Mouse (Mus musculus): ENCODE measurements around the gene 4931422A03Rik. TPM values are rescaled to one million over a fixed set of nuclear protein-coding genes. Genes with fewer than 3 reads are reported as not detected.

4931422A03Rik gene
- polyA plus RNA-seq, 1 experiment = not detected

DNA sequence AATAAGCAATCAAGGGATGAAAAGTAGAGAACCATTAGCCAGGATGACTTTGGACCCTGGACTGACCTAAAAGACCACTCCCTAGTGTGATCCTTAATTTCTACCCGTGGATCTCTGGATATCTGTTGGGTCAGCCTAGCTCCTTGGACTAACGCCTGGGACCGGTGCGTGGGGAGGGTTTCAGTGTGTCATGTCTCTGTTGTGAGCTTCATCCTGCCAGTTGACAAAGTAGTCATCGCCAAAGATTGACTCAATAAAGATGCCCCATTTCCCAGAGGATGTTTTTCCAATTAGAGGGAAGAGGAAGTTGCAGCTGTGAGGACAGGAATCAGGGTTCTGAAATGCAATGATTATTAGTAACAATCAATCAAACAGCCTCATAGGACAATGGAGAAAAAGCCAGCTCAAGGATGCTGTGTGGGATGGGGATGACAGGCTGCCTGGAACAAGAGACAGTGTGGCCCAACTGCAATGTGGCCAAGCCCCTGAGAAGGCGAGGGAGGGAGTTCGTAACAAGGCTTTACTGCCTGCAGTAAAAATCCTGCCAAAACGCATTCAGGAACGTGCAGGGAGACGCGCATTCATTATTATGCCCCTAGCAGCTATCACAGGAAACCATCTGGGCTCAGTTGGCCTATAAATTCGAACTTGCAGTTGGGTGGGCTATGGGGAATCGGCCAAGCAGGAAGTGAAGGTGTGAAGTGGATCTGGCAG is 97.7 kb downstream of the 4931422A03Rik start:
- 44% methylated on average over 13 of the region's 13 CpGs for WGBS
- no peaks in the 10 kb centered on the region for H3K4me1 ChIP-seq (ENCODE audit: control insufficient read depth, insufficient read depth, insufficient read length, low read length)

DNA sequence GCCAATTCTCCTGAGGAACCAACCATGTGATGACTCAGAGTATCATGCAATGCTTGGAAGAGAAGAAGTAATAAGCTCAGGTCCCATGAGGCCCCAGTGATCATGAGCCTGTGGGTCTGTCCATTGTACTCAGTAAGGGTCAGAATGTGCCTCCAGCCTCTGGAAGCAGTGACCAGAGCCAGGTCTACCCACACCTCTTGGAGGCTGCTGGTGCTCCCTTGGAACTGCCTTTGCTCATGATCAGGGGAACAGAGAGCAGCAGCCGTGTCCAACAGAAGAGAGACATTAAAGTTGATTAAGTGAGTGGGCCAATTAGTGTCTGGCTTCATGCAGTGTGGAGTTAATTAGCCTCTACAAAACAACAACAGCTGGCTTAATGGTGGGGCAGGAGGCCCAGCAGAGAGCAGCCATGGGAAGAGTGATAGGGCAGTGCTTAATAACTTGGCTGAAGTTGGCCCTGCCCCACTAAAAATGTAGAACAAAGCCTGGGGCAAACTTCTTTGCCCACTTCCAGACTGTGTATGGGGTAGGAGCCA is 100.5 kb downstream of the 4931422A03Rik start:
- 82% methylated on average over 1 of the region's 1 CpGs for WGBS
- no peak for TF ChIP-seq POLR2A (IDR thresholded peaks at IDR 0.05; ENCODE audit: low read depth, low read length)
- TF ChIP-seq CTCF (IDR thresholded peaks at IDR 0.05; ENCODE audit: extremely low read depth, insufficient read length, insufficient replicate concordance, low read depth, low read length) = no peak
- H3K36me3 ChIP-seq (ENCODE audit: control insufficient read depth, insufficient read depth, low read length) = no peaks in the 10 kb centered on the region
- no peak overlapping the region for H3K27ac ChIP-seq (ENCODE audit: insufficient read depth, low read depth, low read length)
- H3K27me3 ChIP-seq (ENCODE audit: control insufficient read depth, insufficient read depth, low read length) = no peaks in the 10 kb centered on the region
- no peaks in the 10 kb centered on the region for H3K4me1 ChIP-seq (ENCODE audit: control insufficient read depth, insufficient read depth, insufficient read length, low read length)
- no peak overlapping the region for H3K4me3 ChIP-seq (ENCODE audit: low read depth, low read length)

More for the DNA sequence above, 97.7 kb downstream of the 4931422A03Rik start:
- Histone ChIP-seq H3K4me3 (ENCODE audit: low read depth, low read length) (no peak overlapping the region), H3K27ac (ENCODE audit: insufficient read depth, low read depth, low read length) (no peak overlapping the region), H3K36me3 (ENCODE audit: control insufficient read depth, insufficient read depth, low read length) (no peaks in the 10 kb centered on the region), H3K27me3 (ENCODE audit: control insufficient read depth, insufficient read depth, low read length) (no peaks in the 10 kb centered on the region)
- TF ChIP-seq POLR2A (IDR thresholded peaks at IDR 0.05; ENCODE audit: low read depth, low read length) (no peak), CTCF (IDR thresholded peaks at IDR 0.05; ENCODE audit: extremely low read depth, insufficient read length, insufficient replicate concordance, low read depth, low read length) (no peak)

DNA sequence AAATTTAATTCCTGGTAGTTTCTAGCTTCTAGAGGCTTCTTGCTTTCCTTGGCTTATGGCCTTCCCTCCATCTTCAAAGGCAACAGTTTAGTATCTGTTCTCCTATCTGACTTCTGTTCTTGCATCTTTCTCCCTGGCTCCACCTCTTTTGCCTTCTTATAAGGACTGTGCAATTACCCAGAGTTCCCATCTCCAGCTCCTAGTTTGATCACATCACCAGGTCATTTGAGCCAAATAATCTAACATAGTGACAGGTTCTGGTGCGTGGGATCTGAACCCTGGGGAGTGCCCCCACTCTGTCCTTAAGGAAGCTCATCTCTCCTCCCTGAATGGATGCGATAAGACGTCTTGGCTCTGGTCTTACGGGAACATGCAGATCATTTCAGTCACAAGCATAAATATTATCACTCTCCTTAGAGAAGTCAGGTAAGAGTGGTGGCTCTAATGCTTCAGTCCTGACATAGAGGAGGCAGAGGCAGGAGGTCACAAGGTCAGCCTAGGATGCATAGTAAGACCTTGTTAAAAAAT is 101.5 kb downstream of the 4931422A03Rik start:
- WGBS = 80% methylated on average over 4 of the region's 4 CpGs
- Histone ChIP-seq H3K27ac (ENCODE audit: insufficient read depth, low read depth, low read length) (no peak overlapping the region), H3K4me1 (ENCODE audit: control insufficient read depth, insufficient read depth, insufficient read length, low read length) (no peaks in the 10 kb centered on the region), H3K36me3 (ENCODE audit: control insufficient read depth, insufficient read depth, low read length) (no peaks in the 10 kb centered on the region), H3K4me3 (ENCODE audit: low read depth, low read length) (no peak overlapping the region), H3K27me3 (ENCODE audit: control insufficient read depth, insufficient read depth, low read length) (no peaks in the 10 kb centered on the region)
- no peak for TF ChIP-seq POLR2A (IDR thresholded peaks at IDR 0.05; ENCODE audit: low read depth, low read length)
- TF ChIP-seq CTCF (IDR thresholded peaks at IDR 0.05; ENCODE audit: extremely low read depth, insufficient read length, insufficient replicate concordance, low read depth, low read length) = no peak

DNA sequence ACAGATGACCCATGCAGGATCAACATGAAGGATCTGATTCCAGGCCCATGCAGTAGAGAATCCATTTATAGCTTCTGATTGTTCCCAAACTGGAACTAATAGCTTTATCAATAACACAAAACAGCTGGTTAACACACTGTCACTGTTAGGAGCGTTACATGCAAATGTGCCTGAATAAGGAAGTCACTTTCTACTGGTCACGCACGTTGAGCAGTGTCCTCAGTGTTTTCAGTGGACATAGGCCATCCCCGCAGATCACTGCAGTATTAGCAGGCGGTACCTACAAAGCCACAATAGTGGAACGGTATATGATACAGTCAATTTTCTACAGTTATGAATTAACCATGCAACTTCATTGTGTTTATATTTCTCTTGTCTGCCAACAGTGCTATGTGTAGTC is 108.7 kb downstream of the 4931422A03Rik start:
- 76% methylated on average over 6 of the region's 6 CpGs for WGBS

DNA sequence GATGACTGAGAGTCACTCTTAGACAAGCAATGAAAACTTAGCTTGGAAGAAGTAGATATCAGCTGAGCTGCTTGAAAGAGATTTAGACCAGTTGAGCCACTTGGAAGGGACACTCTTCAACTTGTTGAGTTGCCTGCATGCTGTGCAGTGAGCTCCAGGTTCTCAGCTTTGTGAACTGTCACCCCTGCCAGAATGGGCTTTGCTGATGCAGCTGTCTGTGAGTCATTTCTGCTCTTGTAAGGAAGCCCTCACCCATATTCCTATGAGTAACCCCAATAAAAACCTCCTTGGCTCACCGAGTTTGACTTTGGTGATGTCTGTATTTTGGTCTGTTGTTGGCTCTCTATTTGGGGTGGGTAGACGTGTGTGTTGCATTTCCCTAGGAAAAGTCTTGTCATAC is 109.8 kb downstream of the 4931422A03Rik start:
- H3K4me3 ChIP-seq (ENCODE audit: low read depth, low read length) = no peak overlapping the region
- TF ChIP-seq CTCF (IDR thresholded peaks at IDR 0.05; ENCODE audit: extremely low read depth, insufficient read length, insufficient replicate concordance, low read depth, low read length) = no peak
- no peak for TF ChIP-seq POLR2A (IDR thresholded peaks at IDR 0.05; ENCODE audit: low read depth, low read length)
- 75% methylated on average over 2 of the region's 2 CpGs for WGBS
- H3K36me3 ChIP-seq (ENCODE audit: control insufficient read depth, insufficient read depth, low read length) = no peaks in the 10 kb centered on the region
- H3K4me1 ChIP-seq (ENCODE audit: control insufficient read depth, insufficient read depth, insufficient read length, low read length) = no peaks in the 10 kb centered on the region
- H3K27me3 ChIP-seq (ENCODE audit: control insufficient read depth, insufficient read depth, low read length) = no peaks in the 10 kb centered on the region
- H3K27ac ChIP-seq (ENCODE audit: insufficient read depth, low read depth, low read length) = no peak overlapping the region

More for the DNA sequence above, 108.7 kb downstream of the 4931422A03Rik start:
- Histone ChIP-seq H3K36me3 (ENCODE audit: control insufficient read depth, insufficient read depth, low read length) (no peaks in the 10 kb centered on the region), H3K4me3 (ENCODE audit: low read depth, low read length) (no peak overlapping the region), H3K27me3 (ENCODE audit: control insufficient read depth, insufficient read depth, low read length) (no peaks in the 10 kb centered on the region), H3K27ac (ENCODE audit: insufficient read depth, low read depth, low read length) (no peak overlapping the region), H3K4me1 (ENCODE audit: control insufficient read depth, insufficient read depth, insufficient read length, low read length) (no peaks in the 10 kb centered on the region)
- TF ChIP-seq CTCF (IDR thresholded peaks at IDR 0.05; ENCODE audit: extremely low read depth, insufficient read length, insufficient replicate concordance, low read depth, low read length) = no peak
- TF ChIP-seq POLR2A (IDR thresholded peaks at IDR 0.05; ENCODE audit: low read depth, low read length) = no peak

DNA sequence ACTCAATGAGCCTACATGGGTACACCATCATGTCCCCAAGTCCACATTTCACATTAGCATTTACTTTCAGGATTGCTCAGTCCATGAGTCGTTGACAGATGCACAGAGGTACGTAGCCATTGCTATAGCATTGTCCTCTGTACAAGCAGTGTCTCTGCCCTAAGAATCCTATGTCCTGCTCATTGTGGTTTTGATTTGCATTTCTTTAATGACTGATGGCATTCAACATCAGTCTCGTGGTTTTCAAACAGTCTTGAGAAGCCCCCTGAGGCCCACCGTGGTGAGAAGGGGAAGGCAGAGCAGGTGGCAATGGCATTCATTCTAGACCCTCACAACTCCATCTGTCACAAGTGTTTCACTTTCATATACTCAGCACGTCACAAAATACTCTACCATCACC is 110.8 kb downstream of the 4931422A03Rik start:
- H3K27ac ChIP-seq (ENCODE audit: insufficient read depth, low read depth, low read length) = no peak overlapping the region
- H3K4me3 ChIP-seq (ENCODE audit: low read depth, low read length) = no peak overlapping the region
- TF ChIP-seq CTCF (IDR thresholded peaks at IDR 0.05; ENCODE audit: extremely low read depth, insufficient read length, insufficient replicate concordance, low read depth, low read length) (no peak), POLR2A (IDR thresholded peaks at IDR 0.05; ENCODE audit: low read depth, low read length) (no peak)
- H3K4me1 ChIP-seq (ENCODE audit: control insufficient read depth, insufficient read depth, insufficient read length, low read length) = no peaks in the 10 kb centered on the region
- WGBS = 80% methylated on average over 5 of the region's 5 CpGs
- H3K36me3 ChIP-seq (ENCODE audit: control insufficient read depth, insufficient read depth, low read length) = no peaks in the 10 kb centered on the region
- H3K27me3 ChIP-seq (ENCODE audit: control insufficient read depth, insufficient read depth, low read length) = no peaks in the 10 kb centered on the region

Other genes starting within 250 kb of the 4931422A03Rik start
- gene Caprin1, start 230.7 kb downstream of the 4931422A03Rik start, polyA plus RNA-seq (2012; rRNA removed) = 69.9 and 90.0 TPM in 2 replicates
- 7.5 and 13.1 TPM in 2 replicates for gene Lmo2, start 70.4 kb downstream of the 4931422A03Rik start, polyA plus RNA-seq (2012; rRNA removed)
- 4.6 and 6.9 TPM in 2 replicates for gene Fbxo3, start 640 bp downstream of the 4931422A03Rik start, polyA plus RNA-seq (2012; rRNA removed)
- 0.15 TPM in 1 of 2 replicates, not detected in the other for gene Gm10912, start 37.5 kb upstream of the 4931422A03Rik start, polyA plus RNA-seq (2012; rRNA removed)
- gene Gm10799, start 40.2 kb upstream of the 4931422A03Rik start, polyA plus RNA-seq (2012; rRNA removed) = not detected in 2 replicates
- gene Cd59b, start 41.5 kb upstream of the 4931422A03Rik start, polyA plus RNA-seq (2012; rRNA removed) = 0.38 and 0.50 TPM in 2 replicates
- 3.8 and 5.2 TPM in 2 replicates for gene Cd59a, start 67.4 kb upstream of the 4931422A03Rik start, polyA plus RNA-seq (2012; rRNA removed)
- not detected in 2 replicates for gene A930018P22Rik, start 94.4 kb upstream of the 4931422A03Rik start, polyA plus RNA-seq (2012; rRNA removed)